Mouse (Mus musculus): Measurements from ENCODE around the gene Ppy.

DNA sequence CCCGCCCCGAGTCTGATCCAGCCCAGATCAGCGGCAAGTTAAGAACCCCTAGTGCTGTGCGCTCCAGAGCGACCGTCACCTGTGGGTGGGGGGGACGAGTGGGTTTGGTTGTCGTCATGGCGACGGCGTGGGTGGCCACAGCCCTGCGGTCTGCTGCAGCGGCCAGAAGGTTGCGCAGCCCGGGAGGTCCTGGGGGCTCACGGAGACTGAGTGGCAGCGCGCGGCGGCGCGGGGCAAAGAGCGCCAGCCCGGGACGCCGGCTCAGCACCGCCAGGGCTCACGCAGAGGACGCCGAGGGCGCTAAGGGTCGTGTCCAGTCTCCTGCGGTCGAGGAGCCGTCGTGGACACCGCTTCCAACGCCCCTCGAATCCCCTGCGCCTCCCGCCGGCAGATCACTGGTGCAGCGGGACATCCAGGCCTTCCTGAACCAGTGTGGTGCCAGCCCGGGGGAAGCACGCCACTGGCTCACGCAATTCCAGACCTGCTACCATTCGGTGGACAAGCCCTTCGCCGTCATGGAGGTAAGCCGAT is 44.4 kb upstream of the Ppy start, which contains the start of gene Nags:
- TF ChIP-seq CTCF (conservative IDR thresholded peaks at IDR 0.05; ENCODE audit: low read length) = no peak
- no peak for TF ChIP-seq POU5F1 (IDR thresholded peaks at IDR 0.05; ENCODE audit: borderline replicate concordance, low read length)
- no peak for TF ChIP-seq NANOG (IDR thresholded peaks at IDR 0.05; ENCODE audit: borderline replicate concordance, low read length)
